Mouse (Mus musculus): ENCODE measurements around the gene Trub2. TPM values are rescaled to one million over a fixed set of nuclear protein-coding genes. Genes with fewer than 3 reads are reported as not detected.

Gene Trub2
- polyA plus RNA-seq, 1 experiment from 2014 or later = 29.1 TPM

DNA sequence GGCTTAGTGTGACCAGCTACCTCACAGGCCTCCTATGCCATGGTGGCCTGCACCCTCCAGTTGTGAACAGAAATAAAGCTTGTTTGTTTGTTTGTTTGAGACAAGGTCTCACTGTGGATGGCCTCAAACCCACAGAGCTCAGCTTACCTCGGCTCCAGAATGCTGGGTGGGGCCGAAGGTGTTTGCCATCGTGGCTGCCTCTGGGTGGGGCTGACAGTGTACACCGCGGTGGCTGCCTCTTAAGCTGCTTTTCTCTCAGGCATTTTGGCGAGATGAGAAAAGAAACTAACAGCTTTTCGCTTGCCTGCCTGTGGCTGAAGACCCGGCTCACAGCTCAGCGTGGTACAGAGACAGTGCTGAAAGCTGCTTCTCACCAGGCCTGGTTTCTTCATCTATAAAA lies 19.4 kb downstream of the Trub2 start:
- H3K36me3 ChIP-seq (replicated peaks; ENCODE audit: control insufficient read depth, insufficient read depth, low read depth, low read length) = peaks cover 2% of the 10 kb centered on the region
- H3K4me2 ChIP-seq (ENCODE audit: low read depth, low read length) = no peak overlapping the region
- no peaks in the 10 kb centered on the region for H3K27me3 ChIP-seq (ENCODE audit: control insufficient read depth, insufficient read depth, low read length)
- 71% methylated on average over 9 of the region's 9 CpGs for WGBS
- H3K4me1 ChIP-seq (ENCODE audit: control insufficient read depth, insufficient read depth, low read length) = no peaks in the 10 kb centered on the region
- no peak overlapping the region for H3K4me3 ChIP-seq (ENCODE audit: low read depth, low read length)
- ATAC-seq (replicated peaks; ENCODE audit: insufficient number of reproducible peaks, low FRiP score, low TSS enrichment, low read depth) (no peak), DNase-seq (ENCODE audit: low spot score) (no peak)
- no peak overlapping the region for H3K9ac ChIP-seq (replicated peaks; ENCODE audit: low read length)
- no peak overlapping the region for H3K27ac ChIP-seq (replicated peaks; ENCODE audit: low read depth, low read length)
- no peaks in the 10 kb centered on the region for H3K9me3 ChIP-seq (replicated peaks; ENCODE audit: control insufficient read depth, low read length)

DNA sequence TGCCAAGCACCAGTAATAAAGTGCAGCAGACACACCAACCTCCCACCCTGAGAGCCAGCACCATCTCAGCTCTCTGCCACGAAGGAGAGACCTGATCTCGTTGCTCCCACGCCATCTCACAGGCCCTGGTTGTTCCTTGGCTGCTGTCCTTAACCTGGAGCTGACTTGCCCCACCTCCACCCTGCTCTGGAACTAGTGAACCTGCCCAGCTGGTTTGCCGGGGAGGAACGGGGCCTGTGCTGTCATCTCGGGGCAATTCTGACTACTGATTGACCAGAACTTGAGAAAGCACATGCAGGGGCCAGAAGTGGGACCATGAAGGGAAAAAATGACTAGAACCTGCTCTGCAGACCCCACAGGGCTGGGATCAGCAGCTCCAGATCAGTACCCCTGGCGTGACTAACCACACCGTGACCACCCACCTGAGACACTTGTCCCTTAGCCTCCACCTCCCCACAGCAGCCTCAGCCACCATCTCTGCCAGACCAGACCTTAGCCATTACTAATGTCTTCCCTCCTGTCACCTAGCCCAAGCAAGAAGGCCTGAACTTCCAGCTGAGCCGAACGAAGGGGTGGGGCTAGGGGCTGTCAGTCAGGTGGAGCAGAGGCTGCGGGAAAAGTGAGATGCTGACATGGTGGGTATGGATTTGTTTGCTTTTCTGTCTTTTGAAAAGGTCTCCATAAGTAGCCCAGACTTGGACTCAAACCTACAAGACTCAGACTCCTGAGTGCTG lies 20.2 kb downstream of the Trub2 start:
- ATAC-seq (replicated peaks; ENCODE audit: insufficient number of reproducible peaks, low FRiP score, low TSS enrichment, low read depth) (no peak), DNase-seq (ENCODE audit: low spot score) (no peak)
- no peaks in the 10 kb centered on the region for H3K9me3 ChIP-seq (replicated peaks; ENCODE audit: control insufficient read depth, low read length)
- H3K27ac ChIP-seq (replicated peaks; ENCODE audit: low read depth, low read length) = no peak overlapping the region
- H3K36me3 ChIP-seq (replicated peaks; ENCODE audit: control insufficient read depth, insufficient read depth, low read depth, low read length) = no peaks in the 10 kb centered on the region; the same call in 1 of the 2 replicates
- no peaks in the 10 kb centered on the region for H3K27me3 ChIP-seq (ENCODE audit: control insufficient read depth, insufficient read depth, low read length)
- no peak overlapping the region for H3K4me2 ChIP-seq (ENCODE audit: low read depth, low read length)
- no peaks in the 10 kb centered on the region for H3K4me1 ChIP-seq (ENCODE audit: control insufficient read depth, insufficient read depth, low read length)
- no peak overlapping the region for H3K9ac ChIP-seq (replicated peaks; ENCODE audit: low read length)
- WGBS = 70% methylated on average over 11 of the region's 11 CpGs
- no peak overlapping the region for H3K4me3 ChIP-seq (ENCODE audit: low read depth, low read length)

- no peaks in the 10 kb centered on the region for H3K4me1 ChIP-seq (ENCODE audit: control insufficient read depth, insufficient read depth, low read length)
- no peak overlapping the region for H3K4me2 ChIP-seq (ENCODE audit: low read depth, low read length)
- no peaks in the 10 kb centered on the region for H3K27me3 ChIP-seq (ENCODE audit: control insufficient read depth, insufficient read depth, low read length)
- H3K9me3 ChIP-seq (replicated peaks; ENCODE audit: control insufficient read depth, low read length) = no peaks in the 10 kb centered on the region
- no peak overlapping the region for H3K4me3 ChIP-seq (ENCODE audit: low read depth, low read length)
- 0 out of 2 replicates have a peak, but pooled peaks have one; percentile 12 for ATAC-seq (replicated peaks; ENCODE audit: insufficient number of reproducible peaks, low FRiP score, low TSS enrichment, low read depth)
- H3K27ac ChIP-seq (replicated peaks; ENCODE audit: low read depth, low read length) = no peak overlapping the region
- WGBS = 0% methylated on average over 1 of the region's 1 CpGs
- no peak overlapping the region for H3K9ac ChIP-seq (replicated peaks; ENCODE audit: low read length)
- DNase-seq (ENCODE audit: low spot score) = peak; percentile 84
- no peaks in the 10 kb centered on the region for H3K36me3 ChIP-seq (replicated peaks; ENCODE audit: control insufficient read depth, insufficient read depth, low read depth, low read length)
Observed at GRCm38 (mm10) chr2:29764831-29765230, 23.5 kb downstream of the Trub2 start.

DNA sequence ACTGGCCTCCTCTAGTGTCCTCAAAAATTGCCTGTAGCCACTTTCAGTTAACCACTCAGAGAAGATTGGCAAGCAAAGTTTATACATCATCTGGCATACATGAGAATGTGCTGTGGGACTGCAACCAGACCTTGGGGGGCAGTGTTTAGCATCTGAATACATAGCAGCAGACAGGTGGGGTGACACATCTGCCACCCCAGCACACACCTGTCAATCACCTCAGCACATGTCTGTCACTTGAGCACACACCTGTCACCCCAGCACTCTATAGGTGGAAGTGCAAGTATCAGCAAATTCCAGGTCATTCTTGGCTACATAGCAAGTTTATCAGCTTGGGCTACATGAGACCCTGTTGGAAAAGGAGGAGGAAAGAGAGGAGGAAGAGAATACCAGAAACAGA lies 32.6 kb downstream of the Trub2 start:
- Histone ChIP-seq H3K9ac (replicated peaks; ENCODE audit: low read length) (no peak overlapping the region), H3K27me3 (ENCODE audit: control insufficient read depth, insufficient read depth, low read length) (peaks cover 19% of the 10 kb centered on the region), H3K4me2 (ENCODE audit: low read depth, low read length) (no peak overlapping the region), H3K9me3 (replicated peaks; ENCODE audit: control insufficient read depth, low read length) (no peaks in the 10 kb centered on the region), H3K36me3 (replicated peaks; ENCODE audit: control insufficient read depth, insufficient read depth, low read depth, low read length) (no peaks in the 10 kb centered on the region), H3K27ac (replicated peaks; ENCODE audit: low read depth, low read length) (no peak overlapping the region), H3K4me3 (ENCODE audit: low read depth, low read length) (no peak overlapping the region), H3K4me1 (ENCODE audit: control insufficient read depth, insufficient read depth, low read length) (peaks cover 5% of the 10 kb centered on the region)
- ATAC-seq (replicated peaks; ENCODE audit: insufficient number of reproducible peaks, low FRiP score, low TSS enrichment, low read depth) (no peak), DNase-seq (ENCODE audit: low spot score) (no peak)

- peaks cover 5% of the 10 kb centered on the region for H3K4me1 ChIP-seq (ENCODE audit: control insufficient read depth, insufficient read depth, low read length)
- no peak overlapping the region for H3K9ac ChIP-seq (replicated peaks; ENCODE audit: low read length)
- H3K4me3 ChIP-seq (ENCODE audit: low read depth, low read length) = no peak overlapping the region
- no peak for DNase-seq (ENCODE audit: low spot score)
- no peak overlapping the region for H3K27ac ChIP-seq (replicated peaks; ENCODE audit: low read depth, low read length)
- H3K36me3 ChIP-seq (replicated peaks; ENCODE audit: control insufficient read depth, insufficient read depth, low read depth, low read length) = no peaks in the 10 kb centered on the region
- 87% methylated on average over 5 of the region's 5 CpGs for WGBS
- no peak for ATAC-seq (replicated peaks; ENCODE audit: insufficient number of reproducible peaks, low FRiP score, low TSS enrichment, low read depth)
- no peak overlapping the region for H3K4me2 ChIP-seq (ENCODE audit: low read depth, low read length)
- no peaks in the 10 kb centered on the region for H3K9me3 ChIP-seq (replicated peaks; ENCODE audit: control insufficient read depth, low read length)
- H3K27me3 ChIP-seq (ENCODE audit: control insufficient read depth, insufficient read depth, low read length) = peaks cover 27% of the 10 kb centered on the region
Observed at GRCm38 (mm10) chr2:29752397-29752796, 35.9 kb downstream of the Trub2 start.

DNA sequence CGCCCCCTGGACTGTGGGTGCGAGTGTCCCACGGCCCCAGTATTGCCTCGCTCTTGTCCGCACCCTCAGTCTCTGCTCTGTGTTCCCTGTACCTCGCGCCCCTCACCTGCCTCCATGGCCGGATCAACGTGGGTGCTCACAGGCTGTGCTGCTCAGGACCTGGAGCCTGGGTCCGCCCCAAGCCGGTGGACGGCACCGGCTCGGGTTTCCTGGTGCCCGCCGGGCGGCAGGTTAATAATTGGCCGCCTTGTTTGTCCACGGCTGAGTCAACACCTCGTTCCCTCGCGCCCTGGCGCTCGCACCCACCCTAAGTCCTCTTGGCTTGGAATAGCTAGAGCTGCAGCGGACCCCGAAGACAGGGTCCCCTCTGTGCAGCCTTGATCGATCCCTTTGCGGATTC lies 36.8 kb downstream of the Trub2 start, which contains the start of gene Gm13420:
Gene Gm13420, minus strand, starts transcription at position 189 of the 400 bp plus-strand sequence.
- 5% methylated on average over 28 of the region's 28 CpGs for WGBS
- Histone ChIP-seq H3K4me1 (ENCODE audit: control insufficient read depth, insufficient read depth, low read length) (peaks cover 5% of the 10 kb centered on the region), H3K27me3 (ENCODE audit: control insufficient read depth, insufficient read depth, low read length) (peaks cover 36% of the 10 kb centered on the region), H3K27ac (replicated peaks; ENCODE audit: low read depth, low read length) (no peak within 1 kb of the TSS), H3K4me3 (ENCODE audit: low read depth, low read length) (peak within 1 kb of the TSS; percentile 6; the same call in 1 of the 2 replicates), H3K9me3 (replicated peaks; ENCODE audit: control insufficient read depth, low read length) (no peaks in the 10 kb centered on the region), H3K9ac (replicated peaks; ENCODE audit: low read length) (peak within 1 kb of the TSS; percentile 6; the same call in 1 of the 2 replicates), H3K36me3 (replicated peaks; ENCODE audit: control insufficient read depth, insufficient read depth, low read depth, low read length) (no peaks in the 10 kb centered on the region), H3K4me2 (ENCODE audit: low read depth, low read length) (peak within 1 kb of the TSS; percentile 33)
- ATAC-seq (replicated peaks; ENCODE audit: insufficient number of reproducible peaks, low FRiP score, low TSS enrichment, low read depth) = no peak
- no peak for DNase-seq (ENCODE audit: low spot score)

DNA sequence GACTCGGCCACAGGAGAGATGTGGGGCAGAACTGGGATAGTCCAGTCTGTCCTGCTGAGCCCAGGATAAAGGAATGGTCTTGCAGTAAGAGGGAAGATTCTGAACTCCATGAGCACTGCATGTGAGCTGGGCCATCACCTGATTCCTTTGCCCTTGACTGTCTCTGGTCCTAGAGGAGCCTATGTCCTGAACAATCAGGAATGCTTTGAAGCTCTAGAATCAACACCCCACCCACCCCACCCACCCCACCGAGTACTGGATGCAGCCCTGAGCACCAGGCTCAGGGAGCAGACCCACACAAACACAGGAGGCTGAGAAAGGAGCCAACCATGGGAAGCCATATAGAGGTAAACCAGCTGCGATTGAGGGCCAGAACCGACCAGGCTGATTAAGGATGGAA lies 39.8 kb downstream of the Trub2 start:
- no peak for DNase-seq (ENCODE audit: low spot score)
- ATAC-seq (replicated peaks; ENCODE audit: insufficient number of reproducible peaks, low FRiP score, low TSS enrichment, low read depth) = no peak
- Histone ChIP-seq H3K4me2 (ENCODE audit: low read depth, low read length) (no peak overlapping the region), H3K9me3 (replicated peaks; ENCODE audit: control insufficient read depth, low read length) (no peaks in the 10 kb centered on the region), H3K4me1 (ENCODE audit: control insufficient read depth, insufficient read depth, low read length) (peaks cover 5% of the 10 kb centered on the region), H3K36me3 (replicated peaks; ENCODE audit: control insufficient read depth, insufficient read depth, low read depth, low read length) (no peaks in the 10 kb centered on the region), H3K4me3 (ENCODE audit: low read depth, low read length) (no peak overlapping the region), H3K9ac (replicated peaks; ENCODE audit: low read length) (no peak overlapping the region), H3K27me3 (ENCODE audit: control insufficient read depth, insufficient read depth, low read length) (peaks cover 42% of the 10 kb centered on the region), H3K27ac (replicated peaks; ENCODE audit: low read depth, low read length) (no peak overlapping the region)
- 80% methylated on average over 4 of the region's 4 CpGs for WGBS

DNA sequence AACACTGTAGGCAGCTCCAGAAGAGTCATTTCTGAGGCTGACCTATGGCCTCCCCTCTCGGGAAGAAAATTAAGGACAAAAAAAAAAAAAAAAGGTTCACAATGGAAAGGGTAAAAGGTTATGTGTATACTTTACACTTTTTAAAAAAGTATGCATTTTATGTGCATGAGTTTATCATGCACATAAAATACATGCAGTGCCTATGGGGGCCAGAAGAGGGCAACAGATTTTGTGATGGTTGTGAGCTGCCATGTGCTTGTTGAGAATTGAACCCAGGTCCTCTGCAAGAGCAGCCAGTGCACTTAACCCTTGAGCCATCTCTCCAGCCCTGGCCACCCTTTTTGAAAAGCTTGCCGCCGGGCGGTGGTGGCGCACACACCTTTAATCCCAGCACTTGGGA lies 40.5 kb downstream of the Trub2 start:
- H3K27ac ChIP-seq (replicated peaks; ENCODE audit: low read depth, low read length) = no peak overlapping the region
- H3K4me2 ChIP-seq (ENCODE audit: low read depth, low read length) = no peak overlapping the region
- peaks cover 5% of the 10 kb centered on the region for H3K4me1 ChIP-seq (ENCODE audit: control insufficient read depth, insufficient read depth, low read length)
- ATAC-seq (replicated peaks; ENCODE audit: insufficient number of reproducible peaks, low FRiP score, low TSS enrichment, low read depth) = no peak
- peak; percentile 36 for DNase-seq (ENCODE audit: low spot score)
- no peak overlapping the region for H3K4me3 ChIP-seq (ENCODE audit: low read depth, low read length)
- H3K36me3 ChIP-seq (replicated peaks; ENCODE audit: control insufficient read depth, insufficient read depth, low read depth, low read length) = no peaks in the 10 kb centered on the region
- H3K9me3 ChIP-seq (replicated peaks; ENCODE audit: control insufficient read depth, low read length) = no peaks in the 10 kb centered on the region
- H3K27me3 ChIP-seq (ENCODE audit: control insufficient read depth, insufficient read depth, low read length) = peaks cover 42% of the 10 kb centered on the region
- no peak overlapping the region for H3K9ac ChIP-seq (replicated peaks; ENCODE audit: low read length)
- 43% methylated on average over 5 of the region's 5 CpGs for WGBS
